Mouse (Mus musculus) midbrain, embryonic 11.5 days (tissue): ENCODE data around the gene Vmn2r49. TPM values are rescaled to one million over a fixed set of nuclear protein-coding genes. Genes with fewer than 3 reads are reported as not detected.
"Not testable (repeated sequence)": the region's sequence is repeated elsewhere in the genome, so short reads cannot be mapped to it uniquely, and the experiment has no call there.

ENCODE experiments used
- ATAC-seq: fragments of 200-750 bp; cut with Nextera tagmentation; 2 replicates; pipeline ENCODE4 v1.8.0; 2017; ENCODE audit warnings: moderate TSS enrichment, moderate library complexity; ENCODE audit not compliant: low FRiP score
- DNase-seq: peaks from one replicate; pipeline ENCODE4 v3.0.0; 2015; ENCODE audit warnings: low spot score; ENCODE audit errors: missing footprints
- H3K27ac ChIP-seq: fragments of 300-500 bp; sonication (generic); 2 replicates; pipeline ENCODE4 v1.5.1; 2014; ENCODE audit warnings: low read depth, low read length
- H3K27me3 ChIP-seq: fragments of 300-500 bp; sonication (generic); 2 replicates; pipeline ENCODE4 v1.6.1; 2014; ENCODE audit warnings: mild to moderate bottlenecking, low read length, moderate library complexity, mixed read lengths; ENCODE audit not compliant: control insufficient read depth, insufficient read depth
- H3K36me3 ChIP-seq: fragments of 300-500 bp; sonication (generic); 2 replicates; pipeline ENCODE4 v1.6.1; 2014; ENCODE audit warnings: mild to moderate bottlenecking, low read length, moderate library complexity, mixed read lengths; ENCODE audit not compliant: control insufficient read depth, insufficient read depth
- H3K4me1 ChIP-seq: fragments of 300-500 bp; sonication (generic); 2 replicates; pipeline ENCODE4 v1.6.1; 2014; ENCODE audit warnings: low read length; ENCODE audit not compliant: control insufficient read depth, insufficient read depth
- H3K4me2 ChIP-seq: fragments of 300-500 bp; sonication (generic); 2 replicates; pipeline ENCODE4 v1.6.1; 2014; ENCODE audit warnings: mild to moderate bottlenecking, moderate library complexity
- H3K4me3 ChIP-seq: fragments of 300-500 bp; sonication (generic); 2 replicates; pipeline ENCODE4 v1.5.1; 2014; ENCODE audit warnings: low read depth, low read length
- H3K9ac ChIP-seq: fragments of 300-500 bp; sonication (generic); 2 replicates; pipeline ENCODE4 v1.6.1; 2014; ENCODE audit warnings: low read length
- H3K9me3 ChIP-seq: fragments of 300-500 bp; sonication (generic); 2 replicates; pipeline ENCODE4 v1.6.1; 2016; ENCODE audit warnings: low read length; ENCODE audit not compliant: control insufficient read depth
- whole genome bisulfite sequencing: fragments of 180-500 bp; shearing (Covaris S2); extraction: QIAGEN DNeasy Blood & Tissue Kit; methylation state at CpG from one replicate; pipeline ENCODE4 v1.1.7; 2014; 5-methylcytosine and 5-hydroxymethylcytosine counted together
- polyA plus RNA-seq: library from polyadenylated mRNA; unstranded; fragments of >200 nt; fragmentation: Nextera tagmentation; extraction: Ambion mirVana; gene quantifications from 2 replicates; pipeline ENCODE4 v1.2.1, GENCODE M21; 2014

Vmn2r49 gene
- polyA plus RNA-seq: not detected in 2 replicates

- H3K4me2 ChIP-seq, H3K36me3 ChIP-seq, ATAC-seq, H3K9me3 ChIP-seq, DNase-seq, H3K4me3 ChIP-seq, H3K27ac ChIP-seq, H3K27me3 ChIP-seq, H3K4me1 ChIP-seq, H3K9ac ChIP-seq: not testable (repeated sequence)
- WGBS: no CpG with 5 or more reads among the region's 2 CpGs
These were observed at the start of gene Vmn2r49 for GRCm38 (mm10) chr7:9992157-9992556. TSS of gene Vmn2r49 (minus strand) at chr7:9992257.

- not testable (repeated sequence) for H3K27ac ChIP-seq, H3K4me1 ChIP-seq
- WGBS: 82% methylated on average over 2 of the region's 2 CpGs
These were observed 38.6 kb downstream of the Vmn2r49 start, which contains the start of gene Vmn2r48 for GRCm38 (mm10) chr7:9953485-9953884. TSS of gene Vmn2r48 (minus strand) at chr7:9953585.

More at GRCm38 (mm10) chr7:9953485-9953884, 38.6 kb downstream of the Vmn2r49 start, which contains the start of gene Vmn2r48:
- H3K4me2 ChIP-seq, H3K4me3 ChIP-seq, H3K27me3 ChIP-seq, DNase-seq, H3K36me3 ChIP-seq, H3K9me3 ChIP-seq, ATAC-seq, H3K9ac ChIP-seq: not testable (repeated sequence)

Other genes with a start within 250 kb of the Vmn2r49 start
- gene Vmn2r46, start 221.7 kb downstream of the Vmn2r49 start, polyA plus RNA-seq: not detected in 2 replicates
- not detected in 2 replicates for gene Vmn2r47, start 150.9 kb downstream of the Vmn2r49 start, polyA plus RNA-seq
- gene Vmn2r48, start 38.7 kb downstream of the Vmn2r49 start, polyA plus RNA-seq: not detected in 2 replicates
- gene Vmn2r50, start 61.0 kb upstream of the Vmn2r49 start, polyA plus RNA-seq: not detected in 2 replicates
- not detected in 2 replicates for gene Vmn2r51, start 113.5 kb upstream of the Vmn2r49 start, polyA plus RNA-seq
- gene Vmn2r52, start 184.3 kb upstream of the Vmn2r49 start, polyA plus RNA-seq: not detected in 2 replicates